Mouse (Mus musculus): Measurements from ENCODE around the gene Tstd2.

DNA sequence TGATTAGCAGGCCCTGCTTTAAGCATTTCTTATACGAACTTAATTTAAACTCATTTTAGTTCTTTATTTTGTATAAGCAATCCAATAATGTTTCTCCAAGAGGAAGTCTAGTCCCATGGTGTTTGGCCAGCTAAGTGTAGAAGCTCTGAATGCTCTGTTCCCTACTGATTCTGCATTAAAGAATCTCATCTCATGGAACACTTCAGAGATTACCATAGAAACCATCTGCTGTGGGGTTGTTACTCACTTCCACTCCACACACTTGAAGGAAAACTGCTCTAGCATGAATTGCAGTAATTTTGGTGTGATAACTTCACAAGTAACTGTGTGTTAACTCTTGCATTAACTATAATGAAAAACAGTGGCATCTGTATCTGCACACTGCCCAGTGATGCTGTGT is 8.4 kb upstream of the Tstd2 start:
- TF ChIP-seq GATA1 (IDR thresholded peaks at IDR 0.05; ENCODE audit: low read length), result no peak
- TF ChIP-seq TAL1 (IDR thresholded peaks at IDR 0.05; ENCODE audit: low read length), result no peak
